ENCODE assay signal across 24 mouse cellular contexts in genomic region chr12:73288626-73289025, GRCm38 (mm10).
"Had no signal": no experiment of that assay in that cellular context is flagged by ENCODE, and none has a peak within 500 bp of the region (broad histone marks: within the 10 kb centered on the region; RNA-seq: fewer than 3 reads in every experiment).

No protein-coding gene starts in this region.

- H3K36me3 ChIP-seq: intestine, embryonic 15.5 days had no signal

- H3K27me3 ChIP-seq: heart, embryonic 12.5 days; intestine, embryonic 15.5 days; kidney, embryonic 15.5 days; limb, embryonic 12.5 days; liver, embryonic 13.5 days; liver, embryonic 15.5 days had no signal

- H3K27ac ChIP-seq: hindbrain, embryonic 10.5 days; hindbrain, embryonic 14.5 days; intestine, embryonic 15.5 days; kidney, embryonic 15.5 days; kidney, postnatal 0 days; limb, embryonic 10.5 days; limb, embryonic 12.5 days; liver, embryonic 13.5 days; liver, embryonic 15.5 days had no signal

- ATAC-seq: forebrain, embryonic 16.5 days; hindbrain, embryonic 16.5 days; inflammation-experienced regulatory T-cells, adult 6 months; intestine, embryonic 15.5 days had no signal

- H3K9me3 ChIP-seq: heart, embryonic 10.5 days; heart, embryonic 12.5 days; hindbrain, embryonic 10.5 days; intestine, embryonic 15.5 days; kidney, embryonic 15.5 days; limb, embryonic 10.5 days; limb, embryonic 12.5 days; liver, embryonic 13.5 days; liver, embryonic 15.5 days had no signal

- H3K4me2 ChIP-seq: hindbrain, embryonic 14.5 days had no signal

- DNase-seq: gastrocnemius, adult 2 months; gastrocnemius, postnatal 10 days; gastrocnemius, postnatal 25 days; heart, postnatal 10 days; heart, postnatal 4 days; kidney, adult 18-20 months; kidney, adult 9 months; kidney, postnatal 14 days; layer of hippocampus, adult 9-11 months; layer of hippocampus, postnatal 36 days; liver, embryonic 13.5 days had no signal

- H3K4me3 ChIP-seq: heart, embryonic 12.5 days; hindbrain, embryonic 10.5 days; intestine, embryonic 15.5 days; kidney, embryonic 15.5 days; limb, embryonic 12.5 days; liver, embryonic 13.5 days had no signal

- H3K9ac ChIP-seq: hindbrain, embryonic 14.5 days; intestine, embryonic 15.5 days; kidney, embryonic 15.5 days; limb, embryonic 12.5 days; liver, embryonic 13.5 days; liver, embryonic 15.5 days had no signal
